Mouse (Mus musculus): ENCODE measurements at regions not wholly inside any gene's neighbourhood (a gene's known extent, or its start where the extent isn't known, plus 50 kb on each side); places are given as distances from the start of the nearest gene placed in this dataset.

DNA sequence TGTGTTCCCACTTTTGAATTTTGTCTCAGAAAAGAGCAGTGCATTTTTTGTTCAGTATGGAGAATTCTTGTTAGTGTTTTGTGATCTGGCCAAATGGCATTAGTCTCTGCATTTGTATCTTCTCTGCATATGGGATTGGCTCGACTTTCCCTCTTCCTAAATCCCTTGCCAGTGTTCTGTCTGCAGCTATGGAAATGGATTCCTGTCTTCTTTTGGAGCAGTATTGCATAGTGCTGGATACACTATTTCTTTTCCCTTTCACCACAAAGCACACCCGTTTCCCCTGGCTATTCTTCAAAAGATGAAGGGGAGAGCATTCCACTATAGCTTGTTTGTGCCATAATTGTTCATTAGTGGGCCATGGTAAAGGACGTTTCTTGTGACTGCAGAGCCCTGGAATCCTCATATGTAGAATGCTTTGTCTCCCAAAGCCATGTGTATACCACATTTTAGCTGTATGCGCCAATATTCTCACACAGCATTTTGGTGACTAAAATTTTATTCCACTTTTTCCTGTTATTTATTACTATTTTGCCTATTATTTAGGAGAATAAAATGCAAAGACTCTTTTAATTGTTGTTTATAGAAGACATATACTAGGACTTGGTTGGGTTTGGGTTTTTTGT lies 197.8 kb downstream of the Hs3st1 start:
- H3K4me2 ChIP-seq (ENCODE audit: low read length) = no peak overlapping the region
- 59% methylated on average over 4 of the region's 4 CpGs for WGBS
- no peaks in the 10 kb centered on the region for H3K4me1 ChIP-seq (ENCODE audit: control insufficient read depth in 2 of 2, insufficient read depth in 2 of 2, low read length in 2 of 2)
- no peak overlapping the region for H3K27ac ChIP-seq (replicated peaks in 1 of 2; ENCODE audit: control insufficient read depth in 1 of 2, insufficient read depth in 1 of 2, low read depth in 2 of 2, low read length in 2 of 2)
- no peaks in the 10 kb centered on the region for H3K27me3 ChIP-seq (ENCODE audit: control insufficient read depth, insufficient read depth, low read length)
- no peak for ATAC-seq (ENCODE audit: insufficient number of reproducible peaks, insufficient read depth, low FRiP score, low read depth)
- no peaks in the 10 kb centered on the region for H3K9me3 ChIP-seq (ENCODE audit: control insufficient read depth, low read length)
- no peak overlapping the region for H3K4me3 ChIP-seq (ENCODE audit: control insufficient read depth in 1 of 2, insufficient read depth in 1 of 2, low read depth in 1 of 2, low read length in 2 of 2)
- H3K36me3 ChIP-seq (ENCODE audit: control insufficient read depth, insufficient read depth, low read length) = no peaks in the 10 kb centered on the region
- H3K9ac ChIP-seq (ENCODE audit: low read length) = no peak overlapping the region

DNA sequence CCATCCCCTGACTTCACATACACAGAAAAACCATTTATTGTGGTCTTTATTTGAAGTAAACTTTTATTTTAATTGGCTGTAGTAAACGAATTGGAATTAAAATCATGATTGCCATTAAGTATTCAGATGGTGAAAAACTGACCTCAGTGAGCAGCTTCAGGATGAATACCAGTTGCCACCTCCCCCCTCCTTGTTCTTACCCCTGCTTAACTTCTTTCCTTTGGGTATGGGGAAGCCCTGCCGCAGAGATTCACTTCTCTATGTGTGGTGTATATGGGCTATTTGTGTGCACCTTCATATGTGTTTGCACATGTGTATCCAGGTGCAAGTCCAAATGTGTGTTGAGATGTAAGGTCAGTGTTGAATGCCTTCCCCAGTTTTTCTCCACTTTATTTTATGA lies 218.2 kb downstream of the Hs3st1 start:
- 70% methylated on average over 2 of the region's 2 CpGs for WGBS
- no peak overlapping the region for H3K4me3 ChIP-seq (ENCODE audit: control insufficient read depth in 1 of 2, insufficient read depth in 1 of 2, low read depth in 1 of 2, low read length in 2 of 2)
- no peaks in the 10 kb centered on the region for H3K9me3 ChIP-seq (ENCODE audit: control insufficient read depth, low read length)
- H3K9ac ChIP-seq (ENCODE audit: low read length) = no peak overlapping the region
- no peak overlapping the region for H3K4me2 ChIP-seq (ENCODE audit: low read length)
- H3K4me1 ChIP-seq (ENCODE audit: control insufficient read depth in 2 of 2, insufficient read depth in 2 of 2, low read length in 2 of 2) = no peaks in the 10 kb centered on the region
- ATAC-seq (ENCODE audit: insufficient number of reproducible peaks, insufficient read depth, low FRiP score, low read depth) = no peak
- H3K27ac ChIP-seq (replicated peaks in 1 of 2; ENCODE audit: control insufficient read depth in 1 of 2, insufficient read depth in 1 of 2, low read depth in 2 of 2, low read length in 2 of 2) = no peak overlapping the region
- H3K27me3 ChIP-seq (ENCODE audit: control insufficient read depth, insufficient read depth, low read length) = no peaks in the 10 kb centered on the region
- no peaks in the 10 kb centered on the region for H3K36me3 ChIP-seq (ENCODE audit: control insufficient read depth, insufficient read depth, low read length)

DNA sequence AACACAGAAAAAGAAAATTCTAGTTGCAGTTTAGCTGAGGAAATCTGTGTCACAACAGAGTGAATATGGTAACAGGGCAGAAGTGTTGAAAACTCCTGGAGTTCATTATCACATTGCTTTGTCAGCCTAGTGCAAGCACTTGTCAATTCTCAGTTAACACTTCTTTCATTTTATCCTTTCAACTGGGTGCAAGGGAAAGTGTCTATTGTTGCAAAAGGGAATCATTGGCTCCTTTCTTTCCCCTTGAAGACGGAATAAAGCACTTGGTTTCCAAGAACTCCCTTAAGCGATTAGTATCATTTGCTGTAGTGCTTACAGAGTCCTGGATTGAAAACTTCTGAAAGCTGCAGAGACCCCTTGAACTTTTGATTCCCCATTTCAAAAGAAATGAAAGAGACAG lies 218.9 kb downstream of the Hs3st1 start:
- Histone ChIP-seq H3K27me3 (ENCODE audit: control insufficient read depth, insufficient read depth, low read length) (no peaks in the 10 kb centered on the region), H3K4me3 (ENCODE audit: control insufficient read depth in 1 of 2, insufficient read depth in 1 of 2, low read depth in 1 of 2, low read length in 2 of 2) (no peak overlapping the region), H3K36me3 (ENCODE audit: control insufficient read depth, insufficient read depth, low read length) (no peaks in the 10 kb centered on the region), H3K9ac (ENCODE audit: low read length) (no peak overlapping the region), H3K27ac (replicated peaks in 1 of 2; ENCODE audit: control insufficient read depth in 1 of 2, insufficient read depth in 1 of 2, low read depth in 2 of 2, low read length in 2 of 2) (no peak overlapping the region), H3K9me3 (ENCODE audit: control insufficient read depth, low read length) (no peaks in the 10 kb centered on the region), H3K4me1 (ENCODE audit: control insufficient read depth in 2 of 2, insufficient read depth in 2 of 2, low read length in 2 of 2) (no peaks in the 10 kb centered on the region), H3K4me2 (ENCODE audit: low read length) (no peak overlapping the region)
- 37% methylated on average over 2 of the region's 2 CpGs for WGBS
- no peak for ATAC-seq (ENCODE audit: insufficient number of reproducible peaks, insufficient read depth, low FRiP score, low read depth)

DNA sequence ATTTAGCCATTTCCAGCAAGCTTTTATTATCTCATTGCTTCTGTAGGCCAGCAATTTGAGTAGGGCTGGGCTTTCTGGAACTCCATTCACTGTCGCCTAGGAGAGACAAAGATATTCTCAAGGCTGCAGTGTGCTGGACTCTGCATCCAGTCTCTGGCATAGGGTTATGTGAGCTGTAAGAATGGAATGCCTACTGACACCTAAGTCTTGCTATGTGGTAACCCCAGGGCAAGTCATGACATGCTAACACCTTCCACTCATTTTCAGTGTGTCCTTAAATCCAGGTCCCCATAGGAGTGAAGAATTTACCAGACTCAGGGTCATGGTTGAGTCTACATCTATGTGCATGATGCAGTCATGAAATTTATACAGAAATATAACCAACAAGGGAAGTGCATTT lies 245.0 kb downstream of the Hs3st1 start:
- H3K27ac ChIP-seq (replicated peaks in 1 of 2; ENCODE audit: control insufficient read depth in 1 of 2, insufficient read depth in 1 of 2, low read depth in 2 of 2, low read length in 2 of 2) = no peak overlapping the region
- no peak overlapping the region for H3K9ac ChIP-seq (ENCODE audit: low read length)
- no peaks in the 10 kb centered on the region for H3K36me3 ChIP-seq (ENCODE audit: control insufficient read depth, insufficient read depth, low read length)
- no peaks in the 10 kb centered on the region for H3K27me3 ChIP-seq (ENCODE audit: control insufficient read depth, insufficient read depth, low read length)
- no peaks in the 10 kb centered on the region for H3K9me3 ChIP-seq (ENCODE audit: control insufficient read depth, low read length)
- 80% methylated on average over 1 of the region's 1 CpGs for WGBS
- ATAC-seq (ENCODE audit: insufficient number of reproducible peaks, insufficient read depth, low FRiP score, low read depth) = no peak
- no peak overlapping the region for H3K4me3 ChIP-seq (ENCODE audit: control insufficient read depth in 1 of 2, insufficient read depth in 1 of 2, low read depth in 1 of 2, low read length in 2 of 2)
- no peak overlapping the region for H3K4me2 ChIP-seq (ENCODE audit: low read length)
- H3K4me1 ChIP-seq (ENCODE audit: control insufficient read depth in 2 of 2, insufficient read depth in 2 of 2, low read length in 2 of 2) = no peaks in the 10 kb centered on the region

DNA sequence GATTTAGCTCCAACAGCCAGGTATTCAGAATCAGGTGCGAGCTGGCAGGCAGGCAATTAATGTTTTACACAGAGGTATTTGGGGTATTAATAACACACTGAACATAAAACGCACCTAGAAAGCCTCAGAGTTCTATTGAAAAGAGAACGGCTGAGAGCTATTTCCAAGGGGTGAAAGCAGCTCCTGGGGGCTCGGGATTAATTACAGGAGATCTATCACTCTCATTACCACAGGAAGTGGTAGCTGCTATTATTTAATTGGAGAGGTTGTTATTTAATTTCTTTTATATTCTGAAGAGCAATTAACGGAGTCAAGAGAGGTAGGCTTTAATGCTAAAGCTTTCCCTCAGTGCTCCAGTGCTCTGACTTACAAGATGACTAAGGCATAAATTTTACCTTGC lies 272.5 kb downstream of the Hs3st1 start:
- H3K4me2 ChIP-seq (ENCODE audit: low read length) = no peak overlapping the region
- no peaks in the 10 kb centered on the region for H3K9me3 ChIP-seq (ENCODE audit: control insufficient read depth, low read length)
- no peaks in the 10 kb centered on the region for H3K27me3 ChIP-seq (ENCODE audit: control insufficient read depth, insufficient read depth, low read length)
- H3K4me1 ChIP-seq (ENCODE audit: control insufficient read depth in 2 of 2, insufficient read depth in 2 of 2, low read length in 2 of 2) = no peaks in the 10 kb centered on the region
- 53% methylated on average over 5 of the region's 5 CpGs for WGBS
- ATAC-seq (ENCODE audit: insufficient number of reproducible peaks, insufficient read depth, low FRiP score, low read depth) = no peak
- H3K9ac ChIP-seq (ENCODE audit: low read length) = no peak overlapping the region
- H3K36me3 ChIP-seq (ENCODE audit: control insufficient read depth, insufficient read depth, low read length) = no peaks in the 10 kb centered on the region
- H3K4me3 ChIP-seq (ENCODE audit: control insufficient read depth in 1 of 2, insufficient read depth in 1 of 2, low read depth in 1 of 2, low read length in 2 of 2) = no peak overlapping the region
- H3K27ac ChIP-seq (replicated peaks in 1 of 2; ENCODE audit: control insufficient read depth in 1 of 2, insufficient read depth in 1 of 2, low read depth in 2 of 2, low read length in 2 of 2) = no peak overlapping the region

DNA sequence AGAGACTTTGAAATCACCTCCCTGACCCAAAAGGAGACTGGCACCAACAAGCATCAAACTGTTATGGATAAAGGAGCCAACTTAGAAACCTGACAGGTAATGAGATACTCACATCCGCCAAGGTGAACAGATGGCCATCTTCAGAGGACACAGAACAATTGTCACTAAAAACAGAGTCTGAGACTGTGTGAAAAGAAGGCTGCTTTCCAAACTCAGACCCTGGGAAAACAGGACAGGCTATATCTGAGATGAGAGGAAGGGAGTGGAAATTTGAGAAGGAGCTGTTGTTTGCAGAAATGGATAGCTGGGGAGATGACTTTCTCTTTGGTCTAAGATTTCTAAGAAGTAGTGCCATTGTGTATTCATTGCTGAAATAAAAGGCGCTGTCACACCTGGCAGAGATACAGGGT lies 297.2 kb downstream of the Hs3st1 start:
- no peaks in the 10 kb centered on the region for H3K9me3 ChIP-seq (ENCODE audit: control insufficient read depth, low read length)
- H3K27me3 ChIP-seq (ENCODE audit: control insufficient read depth, insufficient read depth, low read length) = no peaks in the 10 kb centered on the region
- no peak for ATAC-seq (ENCODE audit: insufficient number of reproducible peaks, insufficient read depth, low FRiP score, low read depth)
- H3K27ac ChIP-seq (replicated peaks in 1 of 2; ENCODE audit: control insufficient read depth in 1 of 2, insufficient read depth in 1 of 2, low read depth in 2 of 2, low read length in 2 of 2) = no peak overlapping the region
- H3K9ac ChIP-seq (ENCODE audit: low read length) = no peak overlapping the region
- H3K4me1 ChIP-seq (ENCODE audit: control insufficient read depth in 2 of 2, insufficient read depth in 2 of 2, low read length in 2 of 2) = no peaks in the 10 kb centered on the region
- WGBS = 71% methylated on average over 2 of the region's 2 CpGs
- H3K4me3 ChIP-seq (ENCODE audit: control insufficient read depth in 1 of 2, insufficient read depth in 1 of 2, low read depth in 1 of 2, low read length in 2 of 2) = no peak overlapping the region
- no peak overlapping the region for H3K4me2 ChIP-seq (ENCODE audit: low read length)
- H3K36me3 ChIP-seq (ENCODE audit: control insufficient read depth, insufficient read depth, low read length) = no peaks in the 10 kb centered on the region

DNA sequence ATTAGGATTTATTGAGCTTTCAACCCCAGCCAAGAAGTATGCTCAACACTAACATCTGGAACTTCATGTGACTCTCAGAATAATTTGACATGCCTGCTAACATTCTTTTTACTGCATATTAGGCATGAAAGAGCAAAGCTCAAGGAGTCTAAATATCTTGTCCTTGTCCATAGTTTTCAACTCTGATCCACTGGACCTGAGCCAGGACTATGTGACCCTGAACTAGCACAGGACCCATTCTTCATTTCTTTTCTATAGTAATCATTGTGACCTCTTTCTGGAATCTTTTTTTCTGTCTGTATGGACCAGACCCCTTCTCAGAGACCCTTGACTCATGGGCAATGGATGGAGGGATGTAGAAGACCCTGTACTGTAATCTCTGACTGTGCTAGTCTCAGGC lies 301.6 kb downstream of the Hs3st1 start:
- Histone ChIP-seq H3K4me1 (ENCODE audit: control insufficient read depth in 2 of 2, insufficient read depth in 2 of 2, low read length in 2 of 2) (no peaks in the 10 kb centered on the region), H3K9ac (ENCODE audit: low read length) (no peak overlapping the region), H3K4me2 (ENCODE audit: low read length) (no peak overlapping the region), H3K27ac (replicated peaks in 1 of 2; ENCODE audit: control insufficient read depth in 1 of 2, insufficient read depth in 1 of 2, low read depth in 2 of 2, low read length in 2 of 2) (no peak overlapping the region), H3K27me3 (ENCODE audit: control insufficient read depth, insufficient read depth, low read length) (no peaks in the 10 kb centered on the region), H3K4me3 (ENCODE audit: control insufficient read depth in 1 of 2, insufficient read depth in 1 of 2, low read depth in 1 of 2, low read length in 2 of 2) (no peak overlapping the region), H3K9me3 (ENCODE audit: control insufficient read depth, low read length) (no peaks in the 10 kb centered on the region), H3K36me3 (ENCODE audit: control insufficient read depth, insufficient read depth, low read length) (no peaks in the 10 kb centered on the region)
- ATAC-seq (ENCODE audit: insufficient number of reproducible peaks, insufficient read depth, low FRiP score, low read depth) = no peak

DNA sequence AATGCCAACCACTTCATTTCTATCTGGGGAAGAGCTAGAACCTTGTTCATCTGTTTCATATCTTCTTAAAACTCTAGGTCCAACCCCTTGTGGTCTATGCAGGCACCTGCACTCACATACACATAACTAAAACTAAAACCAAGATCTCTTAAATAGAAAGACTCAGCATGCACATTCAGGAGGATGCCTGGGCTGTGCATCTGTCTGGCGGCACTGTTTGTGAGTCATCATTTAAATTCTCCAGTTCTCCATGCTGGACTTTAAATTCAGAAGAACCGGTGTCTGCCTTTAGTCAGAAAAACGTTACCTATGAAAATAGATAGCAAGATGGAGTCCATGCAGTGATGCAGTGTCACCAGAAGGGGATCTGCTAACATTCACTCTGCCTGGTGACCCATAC lies 314.5 kb downstream of the Hs3st1 start:
- no peak overlapping the region for H3K4me2 ChIP-seq (ENCODE audit: low read length)
- no peaks in the 10 kb centered on the region for H3K27me3 ChIP-seq (ENCODE audit: control insufficient read depth, insufficient read depth, low read length)
- no peak overlapping the region for H3K9ac ChIP-seq (ENCODE audit: low read length)
- H3K4me1 ChIP-seq (ENCODE audit: control insufficient read depth in 2 of 2, insufficient read depth in 2 of 2, low read length in 2 of 2) = no peaks in the 10 kb centered on the region
- no peaks in the 10 kb centered on the region for H3K9me3 ChIP-seq (ENCODE audit: control insufficient read depth, low read length)
- H3K27ac ChIP-seq (replicated peaks in 1 of 2; ENCODE audit: control insufficient read depth in 1 of 2, insufficient read depth in 1 of 2, low read depth in 2 of 2, low read length in 2 of 2) = no peak overlapping the region
- 78% methylated on average over 3 of the region's 3 CpGs for WGBS
- no peak for ATAC-seq (ENCODE audit: insufficient number of reproducible peaks, insufficient read depth, low FRiP score, low read depth)
- H3K4me3 ChIP-seq (ENCODE audit: control insufficient read depth in 1 of 2, insufficient read depth in 1 of 2, low read depth in 1 of 2, low read length in 2 of 2) = no peak overlapping the region
- no peaks in the 10 kb centered on the region for H3K36me3 ChIP-seq (ENCODE audit: control insufficient read depth, insufficient read depth, low read length)

Measured in heart, embryonic 14.5 days (tissue).